25 mouse cellular contexts compared by ENCODE assay signal in the genomic region with DNA sequence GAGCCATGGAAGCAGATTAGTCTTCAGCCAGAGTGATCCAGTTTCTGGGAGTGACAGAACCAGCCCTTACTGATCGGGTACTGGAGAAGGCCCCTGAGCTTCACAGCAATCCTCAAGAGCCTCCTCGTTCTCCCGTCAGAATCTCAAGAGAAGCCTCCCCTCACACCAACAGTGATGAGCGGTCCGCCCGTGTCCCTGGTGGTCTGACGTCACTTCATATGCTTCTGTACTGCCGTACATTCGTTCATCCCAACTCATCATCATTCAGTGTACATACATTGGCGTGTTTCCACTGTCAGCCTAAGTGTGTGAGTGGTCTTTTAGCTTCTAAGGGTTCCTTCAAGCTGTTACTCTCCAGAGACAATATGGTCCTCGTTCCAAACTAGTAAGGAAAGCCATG. TPM values are rescaled to one million over a fixed set of nuclear protein-coding genes. Genes with fewer than 3 reads are reported as not detected.
DNase-seq lines count a peak whose midpoint lies in the region; ATAC-seq and TF ChIP-seq lines count a peak whose summit lies in the region.
"Had no signal": no experiment of that assay in that cellular context is flagged by ENCODE, and none has a peak within 500 bp of the region (broad histone marks: within the 10 kb centered on the region; RNA-seq: fewer than 3 reads in every experiment).

No protein-coding gene starts in this region.

- WGBS in heart, adult 2 months: 85% methylated on average over 11 of the region's 11 CpGs
- 83% methylated on average over 11 of the region's 11 CpGs for WGBS in heart, postnatal 0 days
- 82% methylated on average over 11 of the region's 11 CpGs for WGBS in heart, embryonic 11.5 days (ENCODE audit: insufficient replicate concordance)
- 54% methylated on average over 11 of the region's 11 CpGs for WGBS in lung, embryonic 15.5 days
- 68% methylated on average over 11 of the region's 11 CpGs for WGBS in stomach, embryonic 15.5 days

- intact Hi-C loops in heart, adult 2 months (cut with DNase I): no loop called here
- intact Hi-C loops in heart, postnatal 14 days (cut with DNase I): loop anchor here (2.0 kb wide), 1 partner anchor 51 kb away; a partner anchor contains a TSS

- peak in 1 of 2 experiments; percentile 18 for DNase-seq in heart, adult 2 months
- no peak for DNase-seq in heart, postnatal 14 days
- no peak for DNase-seq in heart, postnatal 0 days (ENCODE audit: low spot score)
- DNase-seq in lung, postnatal 25 days (ENCODE audit: low spot score): no peak
- no peak for DNase-seq in natural killer cell, adult 2 months (ENCODE audit: low spot score in 2 of 2)
- DNase-seq: adrenal gland, postnatal 36 days; B cell, adult 2 months; cerebellum, adult 9-10 months; kidney, adult 2 months; kidney, postnatal 25 days; liver, postnatal 0 days; thymus, postnatal 14 days had no signal

- peaks cover 13% of the 10 kb centered on the region; the same call in 1 of the 2 replicates for H3K36me3 ChIP-seq in heart, adult 2 months (ENCODE audit: control insufficient read depth, insufficient read depth, low read length)
- H3K36me3 ChIP-seq in heart, postnatal 0 days (replicated peaks; ENCODE audit: control insufficient read depth, insufficient read depth, low read length): no peaks in the 10 kb centered on the region
- H3K36me3 ChIP-seq in heart, embryonic 11.5 days (ENCODE audit: control insufficient read depth, insufficient read depth, low read length): no peaks in the 10 kb centered on the region
- H3K36me3 ChIP-seq in lung, embryonic 15.5 days: no peaks in the 10 kb centered on the region
- H3K36me3 ChIP-seq in stomach, embryonic 15.5 days: no peaks in the 10 kb centered on the region
- H3K36me3 ChIP-seq: embryonic facial prominence, embryonic 15.5 days; G1E; hindbrain, embryonic 10.5 days; midbrain, embryonic 13.5 days had no signal

- H3K4me2 ChIP-seq in heart, postnatal 0 days (ENCODE audit: low read depth, low read length): no peak overlapping the region
- H3K4me2 ChIP-seq in heart, embryonic 11.5 days: no peak overlapping the region
- H3K4me2 ChIP-seq in lung, embryonic 15.5 days: no peak overlapping the region
- H3K4me2 ChIP-seq in stomach, embryonic 15.5 days: no peak overlapping the region
- H3K4me2 ChIP-seq: embryonic facial prominence, embryonic 15.5 days; liver, embryonic 11.5 days; midbrain, embryonic 13.5 days had no signal

- H3K4me3 ChIP-seq in heart, adult 2 months: no peak overlapping the region
- no peak overlapping the region for H3K4me3 ChIP-seq in heart, postnatal 0 days (ENCODE audit: low read depth, low read length)
- H3K4me3 ChIP-seq in heart, embryonic 11.5 days (ENCODE audit: low read depth, low read length): no peak overlapping the region
- H3K4me3 ChIP-seq in lung, embryonic 15.5 days: no peak overlapping the region
- no peak overlapping the region for H3K4me3 ChIP-seq in stomach, embryonic 15.5 days (replicated peaks)
- H3K4me3 ChIP-seq: embryonic facial prominence, embryonic 15.5 days; hindbrain, embryonic 10.5 days; layer of hippocampus, adult 2 months; midbrain, embryonic 13.5 days had no signal

- no peak for TF ChIP-seq EP300 in heart, adult 2 months (IDR thresholded peaks at IDR 0.05; ENCODE audit: insufficient read depth, low read depth, low read length)
- TF ChIP-seq EP300 in heart, postnatal 0 days (IDR thresholded peaks at IDR 0.05; ENCODE audit: low read depth): no peak

- ATAC-seq in heart, postnatal 0 days (ENCODE audit: insufficient read depth, low read depth): no peak
- no peak for ATAC-seq in heart, embryonic 11.5 days (replicated peaks; ENCODE audit: insufficient number of reproducible peaks, low FRiP score, low TSS enrichment)
- 0 out of 2 replicates have a peak, but pooled peaks have one; percentile 13 for ATAC-seq in lung, embryonic 15.5 days (ENCODE audit: borderline replicate concordance, extremely low read depth, low FRiP score, low TSS enrichment)
- ATAC-seq in stomach, embryonic 15.5 days (ENCODE audit: insufficient read depth, low FRiP score, low read depth): no peak
- ATAC-seq: liver, postnatal 0 days; midbrain, embryonic 13.5 days; Patski had no signal

- H3K4me1 ChIP-seq in heart, adult 2 months (ENCODE audit: control insufficient read depth, insufficient read depth, low read length): peaks cover 20% of the 10 kb centered on the region
- H3K4me1 ChIP-seq in heart, postnatal 0 days (ENCODE audit: control insufficient read depth, insufficient read depth): peaks cover 69% of the 10 kb centered on the region
- peaks cover 44% of the 10 kb centered on the region for H3K4me1 ChIP-seq in heart, embryonic 11.5 days (ENCODE audit: control insufficient read depth, insufficient read depth, low read length)
- peaks cover 53% of the 10 kb centered on the region for H3K4me1 ChIP-seq in lung, embryonic 15.5 days
- peaks cover 18% of the 10 kb centered on the region for H3K4me1 ChIP-seq in stomach, embryonic 15.5 days

- H3K9me3 ChIP-seq in heart, postnatal 0 days (replicated peaks; ENCODE audit: control insufficient read depth, low read length): no peaks in the 10 kb centered on the region
- H3K9me3 ChIP-seq in heart, embryonic 11.5 days (replicated peaks; ENCODE audit: control insufficient read depth, low read length): no peaks in the 10 kb centered on the region
- no peaks in the 10 kb centered on the region for H3K9me3 ChIP-seq in lung, embryonic 15.5 days
- H3K9me3 ChIP-seq in stomach, embryonic 15.5 days: no peaks in the 10 kb centered on the region
- H3K9me3 ChIP-seq: embryonic facial prominence, embryonic 15.5 days; G1E; hindbrain, embryonic 10.5 days; midbrain, embryonic 13.5 days had no signal

- no peaks in the 10 kb centered on the region for H3K79me2 ChIP-seq in heart, adult 2 months (replicated peaks; ENCODE audit: control insufficient read depth, insufficient read depth, low read length)

- no peak for TF ChIP-seq CTCF in heart, adult 2 months (IDR thresholded peaks at IDR 0.05)
- no peak for TF ChIP-seq CTCF in heart, postnatal 0 days (IDR thresholded peaks at IDR 0.05; ENCODE audit: low read depth)

- no peak overlapping the region for H3K9ac ChIP-seq in heart, adult 2 months (ENCODE audit: low read depth, low read length)
- H3K9ac ChIP-seq in heart, postnatal 0 days (replicated peaks; ENCODE audit: low read depth, low read length): no peak overlapping the region
- no peak overlapping the region for H3K9ac ChIP-seq in heart, embryonic 11.5 days (ENCODE audit: low read depth, low read length)
- H3K9ac ChIP-seq in lung, embryonic 15.5 days: no peak overlapping the region
- H3K9ac ChIP-seq in stomach, embryonic 15.5 days: no peak overlapping the region
- H3K9ac ChIP-seq: embryonic facial prominence, embryonic 15.5 days; liver, postnatal 0 days; midbrain, embryonic 13.5 days had no signal

- no peak for TF ChIP-seq POLR2A in heart, adult 2 months (IDR thresholded peaks at IDR 0.05; ENCODE audit: insufficient read depth, low read depth, low read length)

- no peaks in the 10 kb centered on the region for H3K27me3 ChIP-seq in heart, adult 2 months (ENCODE audit: control insufficient read depth, insufficient read depth, low read length)
- H3K27me3 ChIP-seq in heart, postnatal 0 days (ENCODE audit: control insufficient read depth, insufficient read depth, low read length): no peaks in the 10 kb centered on the region
- no peaks in the 10 kb centered on the region for H3K27me3 ChIP-seq in heart, embryonic 11.5 days (ENCODE audit: control insufficient read depth, insufficient read depth, low read length)
- no peaks in the 10 kb centered on the region for H3K27me3 ChIP-seq in lung, embryonic 15.5 days
- no peaks in the 10 kb centered on the region for H3K27me3 ChIP-seq in stomach, embryonic 15.5 days (replicated peaks)
- H3K27me3 ChIP-seq: CH12.LX; embryonic facial prominence, embryonic 15.5 days; midbrain, embryonic 13.5 days; Patski had no signal

- H3K27ac ChIP-seq in heart, adult 2 months: peak overlapping the region; percentile 45
- peak overlapping the region; percentile 36 for H3K27ac ChIP-seq in heart, postnatal 0 days (ENCODE audit: low read depth)
- H3K27ac ChIP-seq in heart, embryonic 11.5 days (ENCODE audit: low read depth, low read length): no peak overlapping the region
- H3K27ac ChIP-seq in lung, embryonic 15.5 days: peak overlapping the region; percentile 99
- peak overlapping the region; percentile 94 for H3K27ac ChIP-seq in stomach, embryonic 15.5 days
- H3K27ac ChIP-seq: hindbrain, embryonic 10.5 days; layer of hippocampus, adult 2 months; midbrain, embryonic 13.5 days had no signal

RNA-seq across cellular contexts. Expression of a gene that starts 50.4 kb away (rescaled TPM):
- total RNA-seq in heart, adult 2 months (2021): 100 to 1,000 TPM in 1 of 2 experiments, 10 to 100 TPM in 1; 90.4 to 152 TPM
- 49.7 and 99.7 TPM in 2 replicates for polyA plus RNA-seq in heart, adult 2 months (2012; rRNA removed)
- total RNA-seq in heart, postnatal 14 days (2021): 10 to 100 TPM; 91.5 to 98.3 TPM
- 35.1 and 56.9 TPM in 2 replicates for total RNA-seq in heart, postnatal 0 days (2014; rRNA removed; ENCODE audit: low replicate concordance)
- 39.0 and 44.6 TPM in 2 replicates for polyA plus RNA-seq in heart, postnatal 0 days (2015; fragmentation: Nextera tagmentation; extraction: Ambion mirVana)
- polyA plus RNA-seq in heart, embryonic 11.5 days (2014; fragmentation: Nextera tagmentation; extraction: Ambion mirVana): 58.4 and 72.9 TPM in 2 replicates
- polyA plus RNA-seq in lung, embryonic 15.5 days (2015; fragmentation: Nextera tagmentation; extraction: Ambion mirVana): 83.4 and 84.3 TPM in 2 replicates
- 20.8 and 22.0 TPM in 2 replicates for polyA plus RNA-seq in stomach, embryonic 15.5 days (2015; fragmentation: Nextera tagmentation; extraction: Ambion mirVana)
- total RNA-seq: CH12.LX; megakaryocyte progenitor cell, adult 5-6 weeks; monocyte, adult 5-6 weeks had no signal
- polyA plus RNA-seq: G1E had no signal
